Mouse (Mus musculus) liver, embryonic 16.5 days (tissue): ENCODE data around the gene Plod3. TPM values are rescaled to one million over a fixed set of nuclear protein-coding genes. Genes with fewer than 3 reads are reported as not detected.
A peak's percentile ranks its signal among the peaks of the same experiment; 100 is the strongest.

ENCODE experiments used
- ATAC-seq: fragments of 200-750 bp; cut with Nextera tagmentation; 2 replicates; pipeline ENCODE4 v1.8.0; 2017; ENCODE audit warnings: low read depth, mild to moderate bottlenecking, moderate number of reproducible peaks, moderate library complexity
- H3K27ac ChIP-seq: fragments of 300-500 bp; sonication (generic); 2 replicates; pipeline ENCODE4 v1.5.1; 2014; ENCODE audit warnings: mild to moderate bottlenecking, low read length
- H3K27me3 ChIP-seq: fragments of 300-500 bp; sonication (generic); 2 replicates; pipeline ENCODE4 v1.6.1; 2014; ENCODE audit warnings: low read depth, low read length, mixed read lengths; ENCODE audit not compliant: control insufficient read depth, insufficient read depth
- H3K36me3 ChIP-seq: fragments of 300-500 bp; sonication (generic); 2 replicates; pipeline ENCODE4 v1.6.1; 2014; ENCODE audit warnings: mild to moderate bottlenecking; ENCODE audit not compliant: control insufficient read depth, insufficient read depth
- H3K4me1 ChIP-seq: fragments of 300-500 bp; sonication (generic); 2 replicates; pipeline ENCODE4 v1.6.1; 2014; ENCODE audit warnings: low read depth, low read length, mixed read lengths; ENCODE audit not compliant: control insufficient read depth
- H3K4me2 ChIP-seq: fragments of 300-500 bp; sonication (generic); 2 replicates; pipeline ENCODE4 v1.6.1; 2014; ENCODE audit warnings: low read depth, low read length, mixed read lengths
- H3K4me3 ChIP-seq: fragments of 300-500 bp; sonication (generic); 2 replicates; pipeline ENCODE4 v1.5.1; 2014; ENCODE audit warnings: low read depth, mild to moderate bottlenecking, low read length
- H3K9ac ChIP-seq: fragments of 300-500 bp; sonication (generic); 2 replicates; pipeline ENCODE4 v1.6.1; 2014; ENCODE audit warnings: low read depth, low read length
- H3K9me3 ChIP-seq: fragments of 300-500 bp; sonication (generic); replicated peaks from 2 replicates; pipeline ENCODE4 v1.6.1; 2016; ENCODE audit warnings: low read length; ENCODE audit not compliant: control insufficient read depth
- WGBS: fragments of 180-500 bp; shearing (Covaris S2); extraction: QIAGEN DNeasy Blood & Tissue Kit; methylation state at CpG from one replicate; pipeline ENCODE4 v1.1.7; 2014; ENCODE audit not compliant: insufficient replicate concordance; 5-methylcytosine and 5-hydroxymethylcytosine counted together
- polyA plus RNA-seq: library from polyadenylated mRNA; unstranded; fragments of >200 nt; fragmentation: Nextera tagmentation; extraction: Ambion mirVana; gene quantifications from 2 replicates; pipeline ENCODE4 v1.2.1, GENCODE M21; 2015

Gene Plod3
- polyA plus RNA-seq, 1 experiment from 2014 or later, result 12.2 TPM

- H3K36me3 ChIP-seq, result peaks cover 6% of the 10 kb centered on the region
- no peaks in the 10 kb centered on the region for H3K9me3 ChIP-seq
- H3K27me3 ChIP-seq, result no peaks in the 10 kb centered on the region
- H3K9ac ChIP-seq, result peak overlapping the region; percentile 88
- H3K4me1 ChIP-seq, result peaks cover 40% of the 10 kb centered on the region
- no peak for ATAC-seq
- WGBS, result 29% methylated on average over 5 of the region's 5 CpGs
- H3K4me2 ChIP-seq, result peak overlapping the region; percentile 84
- H3K4me3 ChIP-seq, result peak overlapping the region; percentile 82
- H3K27ac ChIP-seq, result peak overlapping the region; percentile 92
Measured at GRCm38 (mm10) chr5:136961334-136961982, 25.4 kb upstream of the Plod3 start.

GRCm38 (mm10) chr5:136961983-136962461, 24.8 kb upstream of the Plod3 start:
- Histone ChIP-seq H3K36me3 (peaks cover 6% of the 10 kb centered on the region), H3K27ac (peak overlapping the region; percentile 92), H3K4me2 (peak overlapping the region; percentile 84), H3K4me3 (peak overlapping the region; percentile 82), H3K9me3 (no peaks in the 10 kb centered on the region), H3K4me1 (peaks cover 46% of the 10 kb centered on the region), H3K27me3 (no peaks in the 10 kb centered on the region), H3K9ac (peak overlapping the region; percentile 88)
- WGBS, result 0% methylated on average over 20 of the region's 20 CpGs
- peak; percentile 81 for ATAC-seq

GRCm38 (mm10) chr5:136962501-136962900, 24.3 kb upstream of the Plod3 start:
- Histone ChIP-seq H3K9ac (peak overlapping the region; percentile 88), H3K4me3 (peak overlapping the region; percentile 82), H3K9me3 (no peaks in the 10 kb centered on the region), H3K4me2 (peak overlapping the region; percentile 84), H3K27ac (peak overlapping the region; percentile 92), H3K4me1 (peaks cover 48% of the 10 kb centered on the region), H3K36me3 (peaks cover 6% of the 10 kb centered on the region), H3K27me3 (no peaks in the 10 kb centered on the region)
- ATAC-seq, result peak; percentile 55
- under 1% methylated on average over 10 of the region's 10 CpGs for WGBS

GRCm38 (mm10) chr5:136962966-136963540, 23.8 kb upstream of the Plod3 start:
- H3K4me1 ChIP-seq, result peaks cover 48% of the 10 kb centered on the region
- peak overlapping the region; percentile 92 for H3K27ac ChIP-seq
- WGBS, result 68% methylated on average over 8 of the region's 8 CpGs
- peak overlapping the region; percentile 82 for H3K4me3 ChIP-seq
- ATAC-seq, result no peak
- H3K9me3 ChIP-seq, result no peaks in the 10 kb centered on the region
- H3K36me3 ChIP-seq, result peaks cover 6% of the 10 kb centered on the region
- H3K4me2 ChIP-seq, result peak overlapping the region; percentile 84
- peak overlapping the region; percentile 88 for H3K9ac ChIP-seq
- H3K27me3 ChIP-seq, result no peaks in the 10 kb centered on the region

- peak overlapping the region; percentile 41 for H3K4me2 ChIP-seq
Measured at GRCm38 (mm10) chr5:136965210-136965609, 21.6 kb upstream of the Plod3 start.

GRCm38 (mm10) chr5:136965686-136966085, 21.1 kb upstream of the Plod3 start:
- H3K9ac ChIP-seq, result peak overlapping the region; percentile 42; the same call in 1 of the 2 replicates
- no peaks in the 10 kb centered on the region for H3K9me3 ChIP-seq
- H3K4me3 ChIP-seq, result no peak overlapping the region
- ATAC-seq, result peak; percentile 8
- H3K36me3 ChIP-seq, result peaks cover 6% of the 10 kb centered on the region
- H3K4me1 ChIP-seq, result peaks cover 48% of the 10 kb centered on the region
- H3K27ac ChIP-seq, result peak overlapping the region; percentile 83
- H3K4me2 ChIP-seq, result peak overlapping the region; percentile 41
- no peaks in the 10 kb centered on the region for H3K27me3 ChIP-seq
- WGBS, result 67% methylated on average over 7 of the region's 8 CpGs

More at GRCm38 (mm10) chr5:136965210-136965609, 21.6 kb upstream of the Plod3 start:
- Histone ChIP-seq H3K9me3 (no peaks in the 10 kb centered on the region), H3K36me3 (peaks cover 6% of the 10 kb centered on the region), H3K9ac (peak overlapping the region; percentile 42), H3K27ac (peak overlapping the region; percentile 83), H3K4me3 (peak overlapping the region; percentile 7; the same call in 1 of the 2 replicates), H3K27me3 (no peaks in the 10 kb centered on the region), H3K4me1 (peaks cover 48% of the 10 kb centered on the region)
- 29% methylated on average over 9 of the region's 9 CpGs for WGBS
- peak; percentile 85 for ATAC-seq

- Histone ChIP-seq H3K4me1 (peaks cover 48% of the 10 kb centered on the region), H3K9ac (peak within 1 kb of the TSS; percentile 42), H3K4me2 (peak within 1 kb of the TSS; percentile 41), H3K27ac (peak within 1 kb of the TSS; percentile 83), H3K27me3 (no peaks in the 10 kb centered on the region), H3K4me3 (0 out of 2 replicates have a peak within 1 kb of the TSS, but pooled peaks have one; percentile 7), H3K9me3 (no peaks in the 10 kb centered on the region), H3K36me3 (peaks cover 6% of the 10 kb centered on the region)
- 75% methylated on average over 6 of the region's 6 CpGs for WGBS
- no peak for ATAC-seq
Measured at GRCm38 (mm10) chr5:136966331-136966730, 20.5 kb upstream of the Plod3 start, which contains the start of gene Cldn15. Gene Cldn15 (plus strand): TSS chr5:136966616.

GRCm38 (mm10) chr5:136966861-136967455, 19.9 kb upstream of the Plod3 start:
- WGBS, result 83% methylated on average over 4 of the region's 4 CpGs
- Histone ChIP-seq H3K4me2 (no peak overlapping the region), H3K36me3 (peaks cover 6% of the 10 kb centered on the region), H3K9ac (peak overlapping the region; percentile 32; the same call in 1 of the 2 replicates), H3K4me3 (no peak overlapping the region), H3K27me3 (no peaks in the 10 kb centered on the region), H3K9me3 (no peaks in the 10 kb centered on the region), H3K27ac (peak overlapping the region; percentile 54), H3K4me1 (peaks cover 46% of the 10 kb centered on the region)
- no peak for ATAC-seq
